Mouse (Mus musculus) brown adipose tissue, adult 24 weeks (tissue): ENCODE measurements at regions not wholly inside any gene's neighbourhood (a gene's known extent, or its start where the extent isn't known, plus 50 kb on each side); places are given as distances from the start of the nearest gene placed in this dataset.

ENCODE experiments used
- H3K27ac ChIP-seq: fragments of 200-500 bp; replicated peaks from 2 replicates; pipeline ENCODE4 v1.5.1; 2012; ENCODE audit warnings: low read depth, mild to moderate bottlenecking, low read length
- H3K4me1 ChIP-seq: fragments of 200-500 bp; 2 replicates; pipeline ENCODE4 v1.6.1; 2012; ENCODE audit warnings: low read length, mixed read lengths; ENCODE audit not compliant: control insufficient read depth, insufficient read depth, insufficient read length
- H3K4me3 ChIP-seq: fragments of 200-500 bp; 2 replicates; pipeline ENCODE4 v1.5.1; 2012; ENCODE audit warnings: low read depth, mild to moderate bottlenecking, low read length, moderate library complexity; ENCODE audit not compliant: insufficient read depth

GRCm38 (mm10) chr2:45514290-45515180, 397.3 kb upstream of the Zeb2 start:
- no peak overlapping the region for H3K4me3 ChIP-seq
- H3K27ac ChIP-seq, result peak overlapping the region; percentile 43
- H3K4me1 ChIP-seq, result no peaks in the 10 kb centered on the region

- no peaks in the 10 kb centered on the region for H3K4me1 ChIP-seq
- H3K27ac ChIP-seq, result peak overlapping the region; percentile 81
- H3K4me3 ChIP-seq, result no peak overlapping the region
Measured at GRCm38 (mm10) chr2:45512852-45513251, 395.7 kb upstream of the Zeb2 start.

DNA sequence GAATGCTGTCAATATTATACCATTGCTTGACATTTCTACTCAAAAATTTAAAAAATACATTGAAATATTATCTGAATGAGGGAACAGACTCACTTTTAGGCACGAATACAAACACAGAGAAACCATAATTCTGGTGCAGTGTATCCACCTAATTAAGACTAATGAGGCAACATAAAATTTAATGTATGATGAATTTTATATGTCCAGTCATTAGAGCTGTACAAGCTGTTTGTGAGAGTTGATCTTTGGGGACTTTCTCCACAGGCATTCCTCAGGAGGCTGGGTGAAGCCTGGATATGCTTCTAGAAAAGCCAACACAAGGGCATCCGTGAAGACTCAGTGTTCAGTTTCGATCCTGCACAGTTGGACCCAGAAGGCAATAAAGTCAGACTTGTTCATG, 394.6 kb upstream of the Zeb2 start:
- Histone ChIP-seq H3K27ac (no peak overlapping the region), H3K4me1 (no peaks in the 10 kb centered on the region), H3K4me3 (no peak overlapping the region)

DNA sequence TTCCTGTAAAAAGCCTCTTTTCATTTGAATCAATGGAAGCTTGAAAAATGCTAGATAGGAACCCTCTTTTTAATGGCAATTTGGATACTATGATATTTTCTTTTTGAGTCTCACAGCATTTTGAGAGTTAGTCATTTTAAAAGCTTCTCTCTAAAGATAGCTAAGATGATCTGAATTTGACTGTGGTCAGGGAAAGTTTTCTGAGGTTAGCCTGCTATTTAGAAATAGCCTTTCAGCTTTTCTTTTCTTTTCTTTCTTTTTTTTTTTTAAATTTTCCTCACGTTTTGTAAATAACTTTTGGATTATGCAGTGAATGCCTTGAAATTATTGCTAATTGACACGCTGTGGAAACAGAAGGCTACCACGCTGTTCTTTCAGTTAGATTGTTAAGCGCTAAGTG, 387.3 kb upstream of the Zeb2 start:
- no peak overlapping the region for H3K4me3 ChIP-seq
- no peaks in the 10 kb centered on the region for H3K4me1 ChIP-seq
- no peak overlapping the region for H3K27ac ChIP-seq

DNA sequence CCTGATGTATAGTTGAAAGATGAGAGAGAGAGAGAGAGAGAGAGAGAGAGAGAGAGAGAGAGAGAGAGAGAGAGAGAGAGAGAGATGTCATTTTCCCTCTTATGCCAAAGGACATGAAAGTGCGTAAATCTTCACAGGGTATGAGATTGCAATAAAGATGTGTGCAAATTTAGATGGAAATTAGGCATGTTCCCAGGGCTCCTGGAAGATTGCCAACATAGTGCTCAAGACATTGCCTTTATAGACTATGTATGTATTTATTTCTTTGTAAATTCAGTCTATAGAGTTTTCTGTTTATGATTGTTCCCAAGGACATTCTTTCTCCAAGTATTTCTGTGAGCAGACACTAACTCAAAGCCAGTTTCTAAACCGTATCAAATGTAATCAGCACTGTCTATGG, 376.5 kb upstream of the Zeb2 start:
- H3K27ac ChIP-seq, result no peak overlapping the region
- no peaks in the 10 kb centered on the region for H3K4me1 ChIP-seq
- H3K4me3 ChIP-seq, result no peak overlapping the region

- Histone ChIP-seq H3K4me3 (no peak overlapping the region), H3K4me1 (no peaks in the 10 kb centered on the region)
Measured at GRCm38 (mm10) chr2:45486530-45486929, 369.3 kb upstream of the Zeb2 start.

DNA sequence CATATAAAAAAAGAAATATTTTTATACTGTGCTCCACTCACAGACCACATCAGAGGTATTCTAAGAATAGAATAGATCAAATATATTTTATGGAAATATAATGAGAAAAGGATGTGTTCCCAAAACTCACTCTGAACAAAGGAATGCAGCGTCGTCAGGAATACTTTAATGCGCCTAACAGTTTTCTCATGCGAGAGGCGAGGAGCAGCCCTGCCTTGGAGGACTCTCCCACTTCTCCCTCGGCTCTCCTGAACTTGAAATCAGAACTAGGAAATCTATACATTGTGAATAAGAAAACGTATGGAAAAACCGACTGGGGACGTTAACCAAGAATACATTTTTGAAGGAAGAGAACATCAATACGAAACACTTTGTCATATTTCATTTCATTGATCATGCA, 368.3 kb upstream of the Zeb2 start:
- Histone ChIP-seq H3K4me3 (no peak overlapping the region), H3K4me1 (no peaks in the 10 kb centered on the region), H3K27ac (no peak overlapping the region)

More at GRCm38 (mm10) chr2:45486530-45486929, 369.3 kb upstream of the Zeb2 start:
- H3K27ac ChIP-seq, result no peak overlapping the region

- no peak overlapping the region for H3K4me3 ChIP-seq
- no peaks in the 10 kb centered on the region for H3K4me1 ChIP-seq
- no peak overlapping the region for H3K27ac ChIP-seq
Measured at GRCm38 (mm10) chr2:45480671-45481070, 363.5 kb upstream of the Zeb2 start.

GRCm38 (mm10) chr2:45475996-45476395, 358.8 kb upstream of the Zeb2 start:
- Histone ChIP-seq H3K4me1 (no peaks in the 10 kb centered on the region), H3K27ac (no peak overlapping the region), H3K4me3 (no peak overlapping the region)

DNA sequence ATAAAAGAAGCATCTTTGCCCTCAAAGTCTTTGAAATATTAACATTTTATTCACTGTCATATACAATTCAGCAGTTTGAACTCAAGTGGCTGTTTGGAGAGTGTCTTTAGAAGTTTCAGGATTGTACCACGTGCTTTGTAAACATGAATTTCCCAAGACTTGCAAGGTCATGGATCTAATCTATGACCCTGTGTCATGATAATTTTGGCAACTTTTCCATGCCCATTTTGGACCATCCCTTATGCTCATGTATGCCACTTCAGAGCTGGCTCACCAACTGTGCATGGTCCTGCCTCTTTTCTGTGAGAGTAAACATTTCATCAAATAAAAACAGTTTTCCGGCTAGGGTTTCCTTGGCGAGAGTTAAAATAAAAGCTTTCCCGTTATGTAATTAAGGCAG, 347.1 kb upstream of the Zeb2 start:
- Histone ChIP-seq H3K4me3 (no peak overlapping the region), H3K27ac (no peak overlapping the region), H3K4me1 (no peaks in the 10 kb centered on the region)

- no peak overlapping the region for H3K4me3 ChIP-seq
- no peaks in the 10 kb centered on the region for H3K4me1 ChIP-seq
- H3K27ac ChIP-seq, result no peak overlapping the region
Measured at GRCm38 (mm10) chr2:45459410-45459809, 342.2 kb upstream of the Zeb2 start.

DNA sequence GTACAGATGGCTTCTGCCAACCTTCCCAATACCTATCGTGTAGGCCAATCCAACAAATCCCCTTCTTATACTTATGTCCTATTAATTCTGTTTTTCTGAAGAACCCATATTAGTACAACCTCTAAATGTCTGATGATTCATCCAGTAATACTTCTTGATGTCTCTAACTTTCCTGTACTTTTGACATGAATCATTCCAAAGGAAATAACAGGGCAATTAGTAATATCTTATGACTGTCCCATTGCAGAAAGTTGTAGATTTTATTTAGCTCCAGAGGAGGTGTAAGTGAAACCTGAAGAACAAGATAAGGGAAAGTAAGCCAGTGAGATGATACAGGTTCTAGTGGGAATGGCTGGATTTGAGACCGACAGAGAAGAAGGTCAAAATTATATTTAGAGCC, 337.6 kb upstream of the Zeb2 start:
- H3K4me3 ChIP-seq, result no peak overlapping the region
- no peak overlapping the region for H3K27ac ChIP-seq

DNA sequence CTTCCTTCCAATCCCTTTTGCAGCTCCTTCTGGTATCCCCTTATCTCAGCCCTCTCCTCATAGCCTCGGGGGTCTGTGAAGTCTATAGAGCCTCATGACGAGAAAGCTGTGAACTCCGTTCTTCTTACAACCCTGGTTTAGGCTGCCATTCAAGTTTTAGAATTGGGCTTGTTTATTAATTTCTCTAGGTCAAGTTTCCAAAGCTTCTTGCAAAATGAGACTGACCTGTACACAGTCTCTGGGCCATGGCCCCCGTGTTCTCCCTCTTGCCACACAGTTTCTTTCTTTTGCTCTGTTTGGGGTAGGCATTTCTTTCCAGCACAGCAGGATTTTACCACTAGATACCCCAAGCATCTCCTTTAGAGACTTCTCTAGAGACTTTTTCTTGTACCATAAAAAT, 322.0 kb upstream of the Zeb2 start:
- Histone ChIP-seq H3K4me1 (no peaks in the 10 kb centered on the region), H3K4me3 (no peak overlapping the region), H3K27ac (peak overlapping the region; percentile 92)

More for the DNA sequence above, 337.6 kb upstream of the Zeb2 start:
- no peaks in the 10 kb centered on the region for H3K4me1 ChIP-seq

DNA sequence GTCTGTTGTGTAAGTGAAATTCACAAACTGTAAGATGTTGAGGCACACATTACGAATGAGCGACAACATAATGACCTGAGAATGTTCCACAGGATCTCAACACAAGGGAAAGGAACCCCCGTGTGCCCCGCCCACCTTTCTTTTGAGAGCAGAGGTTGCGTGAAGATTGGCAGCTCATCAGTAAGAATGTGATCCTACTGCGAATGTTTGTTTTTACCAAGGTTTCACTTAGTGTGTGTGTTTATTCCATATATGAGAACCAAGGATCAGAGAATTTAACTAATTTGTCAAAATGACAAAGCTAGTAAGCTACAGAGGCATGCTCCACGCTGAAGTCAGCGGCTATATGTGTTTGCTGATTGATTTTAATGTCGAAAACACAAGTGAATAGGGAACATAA, 321.5 kb upstream of the Zeb2 start:
- Histone ChIP-seq H3K4me1 (no peaks in the 10 kb centered on the region), H3K27ac (peak overlapping the region; percentile 92), H3K4me3 (no peak overlapping the region)

DNA sequence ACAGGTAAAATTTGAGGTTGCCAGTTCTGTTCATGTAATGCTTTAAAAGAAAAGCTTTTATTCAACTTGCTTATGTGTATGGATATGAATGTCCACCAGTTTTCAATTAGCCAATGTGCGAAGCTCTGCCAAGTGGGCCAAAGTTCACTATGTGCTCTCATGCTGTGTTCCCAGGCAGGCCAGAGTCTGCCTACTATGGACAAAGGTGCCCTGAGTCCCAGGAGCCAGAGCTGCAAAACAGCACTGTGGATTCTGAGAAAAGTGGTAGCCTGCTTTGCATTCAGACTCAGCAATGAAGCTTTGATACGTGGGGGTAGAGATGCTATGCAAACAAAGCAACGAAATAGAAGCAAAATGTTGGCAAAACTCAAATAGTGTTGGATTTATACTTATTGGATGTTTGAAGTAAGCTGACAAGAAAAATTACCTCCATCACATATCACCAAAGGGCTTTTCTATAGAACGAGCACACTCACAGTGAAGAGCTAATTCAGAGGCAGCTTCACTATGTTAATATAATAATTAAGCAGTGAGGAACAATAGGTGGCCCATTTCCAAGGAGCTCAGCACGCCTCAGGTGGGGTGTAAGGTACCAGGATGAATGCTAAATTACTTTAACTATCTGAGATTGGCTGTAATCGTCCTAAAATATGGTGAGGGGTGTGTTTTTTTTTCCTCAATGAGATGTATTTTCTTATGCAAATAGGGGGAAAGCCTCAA, 318.2 kb upstream of the Zeb2 start:
- no peaks in the 10 kb centered on the region for H3K4me1 ChIP-seq
- peak overlapping the region; percentile 78 for H3K27ac ChIP-seq
- no peak overlapping the region for H3K4me3 ChIP-seq

- Histone ChIP-seq H3K4me1 (no peaks in the 10 kb centered on the region), H3K27ac (peak overlapping the region; percentile 78)
Measured at GRCm38 (mm10) chr2:45434789-45435188, 317.6 kb upstream of the Zeb2 start.

More at GRCm38 (mm10) chr2:45434789-45435188, 317.6 kb upstream of the Zeb2 start:
- no peak overlapping the region for H3K4me3 ChIP-seq
